Comparison of ENCODE assay signal across 8 mouse cellular contexts in genomic region chr7:100907231-100907630, GRCm38 (mm10). TPM values are rescaled to one million over a fixed set of nuclear protein-coding genes. Genes with fewer than 3 reads are reported as not detected.
A peak's percentile ranks its signal among the peaks of the same experiment; 100 is the strongest.
DNase-seq lines count a peak whose midpoint lies in the region; ATAC-seq and TF ChIP-seq lines count a peak whose summit lies in the region.

No protein-coding gene starts in this region.

- H3K9ac ChIP-seq in ES-E14 (ENCODE audit: insufficient read depth, low read depth, low read length, poor library complexity, severe bottlenecking): no peak overlapping the region
- no peak overlapping the region for H3K9ac ChIP-seq in heart, embryonic 12.5 days

- peaks cover 3% of the 10 kb centered on the region; the same call in 1 of the 2 replicates for H3K36me3 ChIP-seq in ES-E14 (ENCODE audit: control insufficient read depth, insufficient read depth, low read length, poor library complexity, severe bottlenecking)
- H3K36me3 ChIP-seq in heart, embryonic 12.5 days: peaks cover 6% of the 10 kb centered on the region

- H3K4me3 ChIP-seq in ES-E14 (ENCODE audit: insufficient read depth in 1 of 2, low read depth in 1 of 2, low read length in 2 of 2, poor library complexity in 1 of 2, severe bottlenecking in 1 of 2): no peak overlapping the region
- H3K4me3 ChIP-seq in brown adipose tissue, adult 24 weeks (ENCODE audit: insufficient read depth, low read depth, low read length): no peak overlapping the region
- H3K4me3 ChIP-seq in heart, embryonic 12.5 days: no peak overlapping the region

- 4% methylated on average over 1 of the region's 1 CpGs for WGBS in heart, embryonic 12.5 days

- peaks cover 4 to 10% of the 10 kb centered on the region in 2 experiments; a peak in 2 of 4 replicates for H3K4me1 ChIP-seq in ES-E14 (ENCODE audit: control insufficient read depth in 2 of 2, insufficient read depth in 2 of 2, low read length in 2 of 2, poor library complexity in 1 of 2)
- H3K4me1 ChIP-seq in brown adipose tissue, adult 24 weeks (ENCODE audit: control insufficient read depth, insufficient read depth, insufficient read length, low read length): 0 out of 2 replicates have a peak, but pooled peaks cover 4% of the 10 kb centered on the region
- peaks cover 71% of the 10 kb centered on the region for H3K4me1 ChIP-seq in heart, embryonic 12.5 days (replicated peaks)

- no peaks in the 10 kb centered on the region for H3K9me3 ChIP-seq in ES-E14 (ENCODE audit: control insufficient read depth, insufficient read depth, low read depth, low read length)
- no peaks in the 10 kb centered on the region for H3K9me3 ChIP-seq in heart, embryonic 12.5 days (replicated peaks)

- no peaks in the 10 kb centered on the region for H3K27me3 ChIP-seq in heart, embryonic 12.5 days (replicated peaks)

- ATAC-seq in erythroid progenitor cell, adult 5-6 weeks (replicated peaks; ENCODE audit: low FRiP score, poor library complexity, severe bottlenecking): peak; percentile 57; the same call in 1 of the 2 replicates
- no peak for ATAC-seq in heart, embryonic 12.5 days (ENCODE audit: insufficient number of reproducible peaks, low FRiP score)

- peak; percentile 51 for DNase-seq in ES-E14 (ENCODE audit: low read depth, low spot score)
- peak; percentile 82 to 88 for DNase-seq in kidney, postnatal 25 days
- DNase-seq in lung, adult 18-20 months: peak; percentile 78 to 81
- peak; percentile 74 for DNase-seq in right cerebral cortex, adult 18-20 months
- DNase-seq in urinary bladder, postnatal 4 days (ENCODE audit: low spot score in 2 of 2): peak; percentile 66 to 87

- in situ Hi-C loops in ES-E14 (cut with MboI; ENCODE audit: low sequenced_read_pairs in 2 of 2, unreplicated experiment in 2 of 2): no loop called here

- H3K27ac ChIP-seq in ES-E14 (ENCODE audit: insufficient read depth, low read depth, low read length, poor library complexity, severe bottlenecking): no peak overlapping the region
- H3K27ac ChIP-seq in brown adipose tissue, adult 24 weeks (replicated peaks; ENCODE audit: low read depth, low read length): 0 out of 2 replicates have a peak overlapping the region, but pooled peaks have one; percentile 15
- H3K27ac ChIP-seq in heart, embryonic 12.5 days (ENCODE audit: poor library complexity, severe bottlenecking): 0 out of 2 replicates have a peak overlapping the region, but pooled peaks have one; percentile 33

- no peak overlapping the region for H3K4me2 ChIP-seq in heart, embryonic 12.5 days

TF ChIP-seq in ES-E14, 5 proteins besides CTCF, POLR2A, EP300 and RAD21:
- TF ChIP-seq HCFC1 (IDR thresholded peaks at IDR 0.05; ENCODE audit: borderline replicate concordance, insufficient read depth, low read length) (no peak), MAFK (IDR thresholded peaks at IDR 0.05; ENCODE audit: insufficient read depth, low read depth, low read length) (no peak), ZNF384 (IDR thresholded peaks at IDR 0.05; ENCODE audit: low read depth, low read length) (peak; percentile 91), ZC3H11A (IDR thresholded peaks at IDR 0.05; ENCODE audit: borderline replicate concordance, low read depth, low read length) (peak; percentile 53; the same call in 1 of the 2 replicates)

RNA-seq across cellular contexts. Expression of gene Arhgef17, which starts 24.7 kb away (rescaled TPM):
- total RNA-seq in ES-E14 (2012; rRNA removed): 21.8 and 23.2 TPM in 2 replicates
- polyA plus RNA-seq in brown adipose tissue, adult 24 weeks (2012; ENCODE audit: insufficient read depth, insufficient read length, missing spikeins): 2.5 and 3.3 TPM in 2 replicates
- 0.42 TPM in 1 of 2 replicates, not detected in the other for total RNA-seq in erythroid progenitor cell, adult 5-6 weeks (2015; ENCODE audit: low replicate concordance)
- 0.08 TPM in 1 of 2 replicates, not detected in the other for total RNA-seq in erythroid progenitor cell, adult 5-6 weeks (2017; ENCODE audit: low replicate concordance)
- 8.7 and 10.6 TPM in 2 replicates for polyA plus RNA-seq in heart, embryonic 12.5 days (2016; fragmentation: Nextera tagmentation; extraction: Ambion mirVana)

RNA-seq across cellular contexts. Expression of gene Relt, which starts 44.0 kb away (rescaled TPM):
- total RNA-seq in ES-E14 (2012; rRNA removed): 16.1 and 19.1 TPM in 2 replicates
- polyA plus RNA-seq in brown adipose tissue, adult 24 weeks (2012; ENCODE audit: insufficient read depth, insufficient read length, missing spikeins): 0.36 and 0.54 TPM in 2 replicates
- total RNA-seq in erythroid progenitor cell, adult 5-6 weeks (2015; ENCODE audit: low replicate concordance): 71.7 and 73.8 TPM in 2 replicates
- 37.1 and 40.8 TPM in 2 replicates for total RNA-seq in erythroid progenitor cell, adult 5-6 weeks (2017; ENCODE audit: low replicate concordance)
- 4.1 TPM in 2 replicates for polyA plus RNA-seq in heart, embryonic 12.5 days (2016; fragmentation: Nextera tagmentation; extraction: Ambion mirVana)

Comparison
In these comparisons a context has a peak if more than half of its experiments do, and no peak if none do; other contexts are left out.
1. RNA of gene Arhgef17, which starts 24.7 kb away (total RNA-seq): 21.8 to 23.2 TPM in ES-E14; 0.08 to 0.42 TPM in erythroid progenitor cell, adult 5-6 weeks; every median in the first group is over 10 times any median in the second.
2. Peak in every context shown above with its lines, with median percentiles within 50 percentile points of each other: DNase-seq.